Mouse (Mus musculus): ENCODE results near the gene Ece2. TPM values are rescaled to one million over a fixed set of nuclear protein-coding genes. Genes with fewer than 3 reads are reported as not detected.
A peak's percentile ranks its signal among the peaks of the same experiment; 100 is the strongest.
"Not testable (repeated sequence)": the region's sequence is repeated elsewhere in the genome, so short reads cannot be mapped to it uniquely, and the experiment has no call there.

The Ece2 gene
- polyA plus RNA-seq, 1 experiment from 2014 or later: 2.9 TPM

DNA sequence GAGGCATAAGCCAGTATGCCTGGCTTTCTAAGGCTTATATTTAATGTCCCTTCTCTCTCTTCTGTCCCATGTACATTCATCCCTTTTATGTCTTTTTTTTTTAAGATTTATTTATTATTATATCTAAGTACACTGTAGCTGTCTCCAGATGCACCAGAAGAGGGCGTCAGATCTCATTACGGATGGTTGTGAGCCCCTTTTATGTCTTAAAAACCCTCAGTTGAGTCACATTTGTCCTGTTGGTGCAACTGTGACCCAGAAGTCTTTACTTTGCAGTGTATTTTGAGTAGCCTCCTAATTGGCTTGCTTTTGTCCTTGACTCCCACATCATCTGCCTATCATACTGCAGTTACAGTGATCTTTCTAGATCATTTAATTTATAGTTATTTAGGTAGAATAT is 23.7 kb downstream of the Ece2 start:
- no peaks in the 10 kb centered on the region for H3K4me1 ChIP-seq (ENCODE audit: insufficient read depth)
- no peaks in the 10 kb centered on the region for H3K9me3 ChIP-seq (ENCODE audit: low read depth, low read length)
- ATAC-seq (ENCODE audit: insufficient read depth): no peak
- 38% methylated on average over 2 of the region's 2 CpGs for WGBS
- no peak for DNase-seq
- peaks cover 46% of the 10 kb centered on the region for H3K36me3 ChIP-seq (ENCODE audit: insufficient read depth)
- no peak overlapping the region for H3K27ac ChIP-seq (ENCODE audit: low read depth)
- no peak overlapping the region for H3K4me3 ChIP-seq (ENCODE audit: low read depth, low read length)
- no peak for TF ChIP-seq CTCF (IDR thresholded peaks at IDR 0.05; ENCODE audit: low read depth)
- H3K4me2 ChIP-seq: no peak overlapping the region; the same call in 1 of the 2 replicates
- no peak overlapping the region for H3K9ac ChIP-seq
- no peaks in the 10 kb centered on the region for H3K27me3 ChIP-seq (ENCODE audit: insufficient read depth, low read length)

DNA sequence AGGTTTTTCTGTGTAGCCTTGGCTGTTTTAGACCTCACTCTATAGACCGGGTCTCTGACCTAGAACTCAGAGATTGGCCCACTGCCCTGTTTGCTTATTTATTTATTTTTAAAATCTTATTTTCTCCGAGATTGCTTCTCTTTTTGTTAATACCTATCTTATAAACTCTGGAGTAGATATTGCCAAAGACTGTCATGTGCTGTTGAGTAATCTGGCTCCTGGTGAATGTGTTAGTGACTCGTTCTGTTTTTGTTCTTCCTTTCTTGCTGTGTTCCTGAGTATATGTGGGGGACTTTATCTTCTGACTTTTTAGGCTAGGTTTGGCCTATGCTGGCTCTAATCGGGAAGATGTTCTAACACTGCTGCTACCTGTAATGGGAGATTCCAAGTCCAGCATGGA is 28.0 kb downstream of the Ece2 start:
- DNase-seq (no peak), ATAC-seq (ENCODE audit: insufficient read depth) (no peak)
- no peaks in the 10 kb centered on the region for H3K27me3 ChIP-seq (ENCODE audit: insufficient read depth, low read length)
- TF ChIP-seq CTCF (IDR thresholded peaks at IDR 0.05; ENCODE audit: low read depth): no peak
- H3K9ac ChIP-seq: no peak overlapping the region
- H3K4me1 ChIP-seq (ENCODE audit: insufficient read depth): no peaks in the 10 kb centered on the region
- no peak overlapping the region for H3K4me2 ChIP-seq
- H3K4me3 ChIP-seq (ENCODE audit: low read depth, low read length): no peak overlapping the region
- H3K36me3 ChIP-seq (ENCODE audit: insufficient read depth): peaks cover 89% of the 10 kb centered on the region
- 87% methylated on average over 4 of the region's 4 CpGs for WGBS
- no peak overlapping the region for H3K27ac ChIP-seq (ENCODE audit: low read depth)
- H3K9me3 ChIP-seq (ENCODE audit: low read depth, low read length): no peaks in the 10 kb centered on the region

DNA sequence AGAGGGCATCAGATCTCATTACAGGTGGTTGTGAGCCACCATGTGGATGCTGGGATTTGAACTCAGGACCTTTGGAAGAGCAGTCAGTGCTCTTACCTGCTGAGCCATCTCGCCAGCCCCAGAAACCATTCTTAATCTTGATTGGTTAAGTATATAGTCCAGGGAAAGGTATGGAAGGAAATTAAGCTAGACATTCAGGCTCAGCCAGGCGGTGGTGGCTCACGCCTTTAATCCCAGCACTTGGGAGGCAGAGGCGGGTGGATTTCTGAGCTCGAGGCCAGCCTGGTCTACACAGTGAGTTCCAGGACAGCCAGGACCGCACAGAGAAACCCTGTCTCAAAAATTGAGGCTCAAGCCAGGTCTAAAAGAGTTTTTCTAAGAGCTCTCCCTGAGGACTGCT is 38.4 kb downstream of the Ece2 start, which contains the start of gene Eif4g1:
Eif4g1 (plus strand) TSS at position 301 of the 400 bp plus-strand sequence.
- peaks cover 12% of the 10 kb centered on the region; the same call in 1 of the 2 replicates for H3K36me3 ChIP-seq (ENCODE audit: insufficient read depth)
- H3K27me3 ChIP-seq (ENCODE audit: insufficient read depth, low read length); H3K4me1 ChIP-seq (ENCODE audit: insufficient read depth); H3K27ac ChIP-seq (ENCODE audit: low read depth); H3K9ac ChIP-seq; H3K4me3 ChIP-seq (ENCODE audit: low read depth, low read length); H3K4me2 ChIP-seq; H3K9me3 ChIP-seq (ENCODE audit: low read depth, low read length); ATAC-seq (ENCODE audit: insufficient read depth); DNase-seq: not testable (repeated sequence)
- WGBS: 90% methylated on average over 4 of the region's 6 CpGs

DNA sequence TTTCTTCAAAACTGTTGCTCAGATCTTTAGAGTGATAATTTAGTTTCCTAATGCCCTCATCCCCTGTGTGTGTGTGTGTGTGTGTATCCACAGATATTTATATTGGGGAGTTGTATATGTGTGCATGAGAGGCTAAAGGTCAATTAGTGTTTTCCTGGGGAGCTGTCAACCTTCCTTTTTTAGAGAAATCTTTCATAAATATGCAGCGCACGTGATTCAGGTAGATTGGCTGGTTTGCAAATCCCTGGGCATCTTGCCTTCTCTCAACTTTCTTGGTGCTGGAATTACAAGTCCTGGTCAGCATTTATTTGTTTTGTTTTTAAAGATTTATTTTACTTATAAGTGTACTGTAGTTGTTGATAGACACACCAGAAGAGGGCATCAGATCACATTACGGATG is 40.7 kb downstream of the Ece2 start:
- 74% methylated on average over 3 of the region's 3 CpGs for WGBS
- Histone ChIP-seq H3K4me1 (ENCODE audit: insufficient read depth) (peaks cover 3% of the 10 kb centered on the region; the same call in 1 of the 2 replicates), H3K36me3 (ENCODE audit: insufficient read depth) (peaks cover 8% of the 10 kb centered on the region), H3K27me3 (ENCODE audit: insufficient read depth, low read length) (no peaks in the 10 kb centered on the region), H3K9ac (no peak overlapping the region), H3K9me3 (ENCODE audit: low read depth, low read length) (no peaks in the 10 kb centered on the region), H3K4me3 (ENCODE audit: low read depth, low read length) (no peak overlapping the region), H3K4me2 (no peak overlapping the region), H3K27ac (ENCODE audit: low read depth) (no peak overlapping the region)
- DNase-seq (no peak), ATAC-seq (ENCODE audit: insufficient read depth) (no peak)
- no peak for TF ChIP-seq CTCF (IDR thresholded peaks at IDR 0.05; ENCODE audit: low read depth)

DNA sequence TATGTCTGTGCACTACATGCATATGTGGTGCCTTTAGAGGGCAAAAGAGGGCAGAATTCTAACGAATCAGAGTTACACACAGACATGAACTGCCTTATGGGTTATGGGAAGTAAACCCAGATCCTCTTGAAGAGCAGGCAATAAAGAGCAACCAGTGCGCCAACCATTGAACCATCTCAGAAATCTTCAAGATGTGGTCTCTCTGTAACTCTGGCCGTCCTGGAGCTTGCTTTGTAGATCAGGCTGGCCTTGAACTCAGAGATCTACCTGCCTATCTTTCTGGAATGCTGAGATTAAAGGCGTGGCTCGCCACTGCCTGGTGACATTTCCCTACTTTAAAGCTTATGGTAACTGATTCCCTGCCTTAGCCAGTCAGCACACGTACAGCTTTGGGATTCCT is 42.3 kb downstream of the Ece2 start:
- TF ChIP-seq CTCF (IDR thresholded peaks at IDR 0.05; ENCODE audit: low read depth): no peak
- H3K4me2 ChIP-seq: peak overlapping the region; percentile 99
- 20% methylated on average over 6 of the region's 6 CpGs for WGBS
- H3K9ac ChIP-seq: no peak overlapping the region
- peaks cover 3% of the 10 kb centered on the region; the same call in 1 of the 2 replicates for H3K4me1 ChIP-seq (ENCODE audit: insufficient read depth)
- H3K9me3 ChIP-seq (ENCODE audit: low read depth, low read length): no peaks in the 10 kb centered on the region
- H3K36me3 ChIP-seq (ENCODE audit: insufficient read depth): peaks cover 24% of the 10 kb centered on the region
- peak; percentile 5 for DNase-seq
- H3K4me3 ChIP-seq (ENCODE audit: low read depth, low read length): peak overlapping the region; percentile 93
- ATAC-seq (ENCODE audit: insufficient read depth): no peak
- peak overlapping the region; percentile 30; the same call in 1 of the 2 replicates for H3K27ac ChIP-seq (ENCODE audit: low read depth)
- H3K27me3 ChIP-seq (ENCODE audit: insufficient read depth, low read length): no peaks in the 10 kb centered on the region

DNA sequence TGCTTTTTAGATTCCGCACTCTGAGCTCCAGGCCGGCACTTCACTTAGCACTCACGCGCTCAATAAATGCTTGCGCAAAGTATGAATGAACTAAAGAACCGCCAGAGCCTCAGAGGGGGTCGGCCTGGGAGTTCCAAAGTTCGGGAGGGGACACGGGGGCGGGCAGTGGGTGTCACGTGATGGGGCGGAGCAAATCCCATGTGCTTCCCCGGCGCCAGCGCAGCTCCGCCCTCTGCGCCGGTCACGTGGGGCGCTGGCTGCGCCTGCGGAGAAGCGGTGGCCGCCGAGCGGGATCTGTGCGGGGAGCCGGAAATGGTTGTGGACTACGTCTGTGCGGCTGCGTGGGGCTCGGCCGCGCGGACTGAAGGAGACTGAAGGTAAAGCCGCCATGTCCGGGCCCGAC is 42.9 kb downstream of the Ece2 start:
- peaks cover 30% of the 10 kb centered on the region for H3K36me3 ChIP-seq (ENCODE audit: insufficient read depth)
- ATAC-seq (ENCODE audit: insufficient read depth): peak; percentile 94
- 0% methylated on average over 29 of the region's 38 CpGs for WGBS
- H3K9ac ChIP-seq: peak overlapping the region; percentile 94
- peak overlapping the region; percentile 94 for H3K27ac ChIP-seq (ENCODE audit: low read depth)
- DNase-seq: peak; percentile 98
- H3K9me3 ChIP-seq (ENCODE audit: low read depth, low read length): no peaks in the 10 kb centered on the region
- peaks cover 3% of the 10 kb centered on the region; the same call in 1 of the 2 replicates for H3K4me1 ChIP-seq (ENCODE audit: insufficient read depth)
- peak overlapping the region; percentile 99 for H3K4me2 ChIP-seq
- peak overlapping the region; percentile 93 for H3K4me3 ChIP-seq (ENCODE audit: low read depth, low read length)
- no peaks in the 10 kb centered on the region for H3K27me3 ChIP-seq (ENCODE audit: insufficient read depth, low read length)
- TF ChIP-seq CTCF (IDR thresholded peaks at IDR 0.05; ENCODE audit: low read depth): no peak

DNA sequence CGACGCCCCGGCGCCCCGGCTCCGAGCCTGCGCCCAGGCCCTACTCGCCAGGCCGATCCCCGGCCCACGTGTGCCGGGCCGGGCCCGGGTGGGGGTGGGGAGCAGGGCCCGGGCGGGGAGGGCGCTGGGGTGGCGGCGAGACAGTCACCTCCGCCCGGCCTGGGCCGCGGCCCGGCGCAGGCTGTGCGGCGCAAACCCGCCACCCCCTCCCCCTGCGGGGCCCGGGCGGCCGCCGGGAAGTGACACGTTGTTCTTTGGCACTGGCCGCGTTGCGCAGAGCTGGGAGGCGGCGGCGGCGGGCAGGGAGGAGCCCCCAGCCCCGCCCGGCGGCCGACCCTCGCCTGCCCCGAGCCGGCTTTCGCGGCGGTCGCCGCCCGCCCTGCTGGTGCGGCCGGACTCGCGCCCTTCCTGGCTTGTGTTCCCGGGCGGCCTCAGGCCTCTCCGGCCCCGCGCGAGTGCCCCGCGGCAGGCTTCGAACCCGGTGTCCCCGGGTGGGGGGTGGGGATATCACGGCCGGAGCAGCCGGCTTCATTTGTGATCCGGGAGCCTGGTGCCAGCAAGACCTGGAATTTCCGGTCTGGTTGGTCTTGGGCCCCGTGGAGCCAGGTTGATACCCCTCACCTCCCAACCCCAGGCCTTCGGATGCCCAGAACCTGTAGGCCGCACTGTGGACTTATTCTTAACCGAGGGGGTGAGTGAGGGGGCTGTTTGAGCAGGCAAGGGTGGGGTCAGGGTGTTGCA is 43.5 kb downstream of the Ece2 start:
- Histone ChIP-seq H3K4me2 (peak overlapping the region; percentile 99), H3K36me3 (ENCODE audit: insufficient read depth) (peaks cover 36% of the 10 kb centered on the region), H3K4me3 (ENCODE audit: low read depth, low read length) (peak overlapping the region; percentile 93), H3K27me3 (ENCODE audit: insufficient read depth, low read length) (no peaks in the 10 kb centered on the region), H3K4me1 (ENCODE audit: insufficient read depth) (peaks cover 3% of the 10 kb centered on the region; the same call in 1 of the 2 replicates), H3K27ac (ENCODE audit: low read depth) (peak overlapping the region; percentile 94), H3K9me3 (ENCODE audit: low read depth, low read length) (no peaks in the 10 kb centered on the region), H3K9ac (peak overlapping the region; percentile 94)
- ATAC-seq (ENCODE audit: insufficient read depth) (peak; percentile 80), DNase-seq (peak; percentile 76)
- WGBS: 1% methylated on average over 52 of the region's 78 CpGs
- no peak for TF ChIP-seq CTCF (IDR thresholded peaks at IDR 0.05; ENCODE audit: low read depth)
